Mouse (Mus musculus): Measurements from ENCODE around the gene Mlf2.
"Not testable (repeated sequence)": the region's sequence is repeated elsewhere in the genome, so short reads cannot be mapped to it uniquely, and the experiment has no call there.

Gene Mlf2

GRCm38 (mm10) chr6:124930754-124931524 lies at the start of gene Mlf2:
Mlf2 (plus strand) TSS chr6:124931386.
- peak; percentile 97 for DNase-seq (ENCODE audit: low read depth, low spot score)

GRCm38 (mm10) chr6:124881821-124882220 lies 49.4 kb upstream of the Mlf2 start:
- DNase-seq (ENCODE audit: low read depth, low spot score), result no peak

- DNase-seq (ENCODE audit: low read depth, low spot score), result peak; percentile 50
Measured at GRCm38 (mm10) chr6:124883351-124883750, 47.8 kb upstream of the Mlf2 start.

GRCm38 (mm10) chr6:124884714-124885500 lies 46.3 kb upstream of the Mlf2 start:
- no peak for DNase-seq (ENCODE audit: low read depth, low spot score)

GRCm38 (mm10) chr6:124885956-124886381 lies 45.2 kb upstream of the Mlf2 start:
- no peak for DNase-seq (ENCODE audit: low read depth, low spot score)

- no peak for DNase-seq (ENCODE audit: low read depth, low spot score)
Measured at GRCm38 (mm10) chr6:124887986-124888385, 43.2 kb upstream of the Mlf2 start, which contains the start of gene Cd4. Cd4 (minus strand) TSS chr6:124888221.

GRCm38 (mm10) chr6:124888555-124889125 lies 42.5 kb upstream of the Mlf2 start:
- DNase-seq (ENCODE audit: low read depth, low spot score), result no peak

GRCm38 (mm10) chr6:124890997-124891396 lies 40.2 kb upstream of the Mlf2 start:
- no peak for DNase-seq (ENCODE audit: low read depth, low spot score)

GRCm38 (mm10) chr6:124894113-124894512 lies 37.1 kb upstream of the Mlf2 start:
- DNase-seq (ENCODE audit: low read depth, low spot score), result not testable (repeated sequence)

GRCm38 (mm10) chr6:124898359-124898758 lies 32.8 kb upstream of the Mlf2 start:
- DNase-seq (ENCODE audit: low read depth, low spot score), result no peak

GRCm38 (mm10) chr6:124900056-124900800 lies 31.0 kb upstream of the Mlf2 start:
- DNase-seq (ENCODE audit: low read depth, low spot score), result no peak

- no peak for DNase-seq (ENCODE audit: low read depth, low spot score)
Measured at GRCm38 (mm10) chr6:124900801-124901480, 30.2 kb upstream of the Mlf2 start.

- DNase-seq (ENCODE audit: low read depth, low spot score), result no peak
Measured at GRCm38 (mm10) chr6:124901851-124902250, 29.3 kb upstream of the Mlf2 start.

- peak; percentile 95 for DNase-seq (ENCODE audit: low read depth, low spot score)
Measured at GRCm38 (mm10) chr6:124903580-124904151, 27.5 kb upstream of the Mlf2 start.

GRCm38 (mm10) chr6:124904161-124904981 lies 26.8 kb upstream of the Mlf2 start:
- DNase-seq (ENCODE audit: low read depth, low spot score), result peak; percentile 74

GRCm38 (mm10) chr6:124904991-124905860 lies 26.0 kb upstream of the Mlf2 start:
- no peak for DNase-seq (ENCODE audit: low read depth, low spot score)

GRCm38 (mm10) chr6:124907767-124908166 lies 23.4 kb upstream of the Mlf2 start:
- no peak for DNase-seq (ENCODE audit: low read depth, low spot score)

GRCm38 (mm10) chr6:124910032-124910431 lies 21.2 kb upstream of the Mlf2 start:
- no peak for DNase-seq (ENCODE audit: low read depth, low spot score)

Data from retina, adult 2 months (tissue).